Mouse (Mus musculus): Measurements from ENCODE around the gene Mrpl22.

DNA sequence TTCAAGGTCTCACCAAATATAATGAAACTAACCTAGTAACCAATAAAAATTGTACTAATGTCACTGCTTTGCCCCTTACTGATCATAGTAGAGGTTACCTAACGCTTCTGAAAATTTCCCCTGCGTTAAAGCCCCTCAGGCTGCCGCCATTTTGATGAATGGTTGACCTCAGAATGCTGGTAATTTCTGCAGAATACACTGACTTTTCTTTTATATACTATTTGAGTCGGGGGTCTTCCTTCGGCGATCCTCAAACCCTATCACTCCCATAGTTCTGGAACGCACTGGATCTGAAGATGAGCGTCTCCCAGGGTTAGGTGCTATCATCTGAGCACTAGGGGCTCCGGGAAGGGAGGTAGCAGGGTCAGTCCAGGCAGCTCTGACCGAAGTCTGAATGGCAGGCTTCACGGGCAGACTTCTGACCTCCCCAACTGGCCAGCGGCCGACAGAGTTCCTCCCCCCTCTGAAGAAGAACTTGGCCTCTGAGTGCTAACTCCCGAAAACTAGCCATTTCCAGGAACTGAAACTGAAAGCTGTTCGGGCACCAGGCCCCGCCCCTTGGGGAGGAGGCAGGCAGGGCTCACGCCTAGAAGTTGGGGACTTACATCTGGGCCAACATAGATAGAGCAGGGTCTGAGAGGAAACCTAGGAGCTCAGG is 43.1 kb downstream of the Mrpl22 start:
- TF ChIP-seq CTCF (IDR thresholded peaks at IDR 0.05; ENCODE audit: control insufficient read depth, insufficient read depth, insufficient replicate concordance, low read depth, low read length) (no peak), POLR2A (IDR thresholded peaks at IDR 0.05; ENCODE audit: control insufficient read depth, low read depth, low read length) (no peak)
